Mouse (Mus musculus) kidney, postnatal 25 days (tissue): ENCODE measurements at regions not wholly inside any gene's neighbourhood (a gene's known extent, or its start where the extent isn't known, plus 50 kb on each side); places are given as distances from the start of the nearest gene placed in this dataset.

Experiments
- DNase-seq, 2 experiments: peaks; one replicate each; pipeline ENCODE4 v3.0.0; 2021; ENCODE audit warnings: mixed read lengths in 2 of 2

DNA sequence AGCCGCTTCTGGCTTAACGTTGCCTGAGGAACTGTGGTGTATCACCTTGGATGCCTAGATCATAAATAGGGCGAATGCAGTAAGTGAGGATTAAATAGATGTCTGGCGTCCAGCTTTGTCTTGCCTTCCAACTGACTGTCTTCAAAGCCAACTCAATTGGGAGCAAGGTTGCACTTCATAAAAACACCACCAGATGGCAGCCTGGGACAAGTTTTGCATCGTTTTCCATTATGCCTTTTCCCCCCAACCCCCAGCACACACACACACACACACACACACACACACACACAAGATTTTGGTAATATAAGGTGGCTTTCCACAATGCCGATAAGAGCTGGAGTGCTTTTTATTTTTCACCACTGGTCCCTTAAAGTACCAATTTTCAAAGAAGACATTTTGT is 209.3 kb downstream of the Mtrr start:
- DNase-seq = peak in 1 of 2 experiments; percentile 1
